Mouse (Mus musculus): ENCODE measurements around the gene Ces1b. TPM values are rescaled to one million over a fixed set of nuclear protein-coding genes. Genes with fewer than 3 reads are reported as not detected.

The Ces1b gene
- total RNA-seq, 4 experiments from 2014 or later, result not detected

DNA sequence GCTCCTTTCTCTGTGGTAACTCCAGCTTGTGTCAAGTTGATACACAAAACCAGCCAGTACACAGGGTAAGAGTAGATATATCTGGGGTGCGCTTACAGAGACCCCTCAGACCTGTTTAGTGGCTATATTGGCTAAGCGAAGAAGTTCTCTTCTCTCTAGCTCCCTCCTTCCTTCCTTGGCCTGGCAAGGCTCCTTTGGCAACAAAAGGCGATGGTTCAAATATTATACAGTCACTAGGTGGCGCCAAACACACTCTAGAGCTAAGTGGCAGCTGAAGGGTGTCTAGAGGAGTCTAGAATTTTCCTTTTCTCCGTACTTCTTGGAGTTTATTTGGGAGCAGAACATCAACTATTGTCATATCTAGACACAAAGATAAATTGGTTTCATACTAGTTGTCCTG, 69.5 kb downstream of the Ces1b start:
- DNase-seq (ENCODE audit: low spot score in 2 of 2), result no peak

Other genes with a start within 250 kb of the Ces1b start
- gene Lpcat2, start 224.7 kb downstream of the Ces1b start, total RNA-seq (2022), result under 1 TPM; 0.13 to 0.60 (median 0.23) TPM
- gene Capns2, start 178.6 kb downstream of the Ces1b start, total RNA-seq (2022), result not detected
- gene Slc6a2, start 119.9 kb downstream of the Ces1b start, total RNA-seq (2022), result under 1 TPM; 0.29 to 0.54 (median 0.30) TPM
- not detected for gene Ces1a, start 31.8 kb downstream of the Ces1b start, total RNA-seq (2022)
- gene Ces1c, start 51.3 kb upstream of the Ces1b start, total RNA-seq (2022), result under 1 TPM in 1 of 4 experiments, not detected in 3; 0.86 TPM
- 100 to 1,000 TPM in 2 of 4 experiments, 10 to 100 TPM in 2; 73.3 to 160 (median 104) TPM for gene Ces1d, start 117.8 kb upstream of the Ces1b start, total RNA-seq (2022)
- gene Ces1e, start 149.6 kb upstream of the Ces1b start, total RNA-seq (2022), result under 1 TPM; 0.29 to 0.48 (median 0.39) TPM
- under 1 TPM in 3 of 4 experiments, not detected in 1; 0.17 to 0.81 (median 0.54) TPM for gene Ces1f, start 199.7 kb upstream of the Ces1b start, total RNA-seq (2022)